Mouse (Mus musculus): ENCODE data around the gene Btf3l4. TPM values are rescaled to one million over a fixed set of nuclear protein-coding genes. Genes with fewer than 3 reads are reported as not detected.

Btf3l4 gene
- polyA plus RNA-seq, 1 experiment from 2014 or later, result 146 TPM

- H3K9me3 ChIP-seq (ENCODE audit: low read length), result no peaks in the 10 kb centered on the region
- H3K4me1 ChIP-seq (ENCODE audit: insufficient read depth, low read length), result peaks cover 25% of the 10 kb centered on the region
- H3K4me2 ChIP-seq (replicated peaks; ENCODE audit: low read depth, low read length), result no peak overlapping the region
- H3K36me3 ChIP-seq (ENCODE audit: insufficient read depth, low read length), result 0 out of 2 replicates have a peak, but pooled peaks cover 5% of the 10 kb centered on the region
- ATAC-seq (ENCODE audit: low FRiP score, low TSS enrichment), result no peak
- H3K27me3 ChIP-seq (ENCODE audit: insufficient read depth, low read length), result no peaks in the 10 kb centered on the region
- H3K4me3 ChIP-seq (ENCODE audit: low read length), result no peak overlapping the region
- 49% methylated on average over 5 of the region's 5 CpGs for WGBS
- H3K9ac ChIP-seq (replicated peaks; ENCODE audit: low read length), result no peak overlapping the region
- no peak overlapping the region; the same call in 1 of the 2 replicates for H3K27ac ChIP-seq (ENCODE audit: low read length)
Observed at GRCm38 (mm10) chr4:108845824-108846569, 12.6 kb upstream of the Btf3l4 start.

- H3K27me3 ChIP-seq (ENCODE audit: insufficient read depth, low read length), result no peaks in the 10 kb centered on the region
Observed at GRCm38 (mm10) chr4:108843336-108843735, 9.9 kb upstream of the Btf3l4 start.

DNA sequence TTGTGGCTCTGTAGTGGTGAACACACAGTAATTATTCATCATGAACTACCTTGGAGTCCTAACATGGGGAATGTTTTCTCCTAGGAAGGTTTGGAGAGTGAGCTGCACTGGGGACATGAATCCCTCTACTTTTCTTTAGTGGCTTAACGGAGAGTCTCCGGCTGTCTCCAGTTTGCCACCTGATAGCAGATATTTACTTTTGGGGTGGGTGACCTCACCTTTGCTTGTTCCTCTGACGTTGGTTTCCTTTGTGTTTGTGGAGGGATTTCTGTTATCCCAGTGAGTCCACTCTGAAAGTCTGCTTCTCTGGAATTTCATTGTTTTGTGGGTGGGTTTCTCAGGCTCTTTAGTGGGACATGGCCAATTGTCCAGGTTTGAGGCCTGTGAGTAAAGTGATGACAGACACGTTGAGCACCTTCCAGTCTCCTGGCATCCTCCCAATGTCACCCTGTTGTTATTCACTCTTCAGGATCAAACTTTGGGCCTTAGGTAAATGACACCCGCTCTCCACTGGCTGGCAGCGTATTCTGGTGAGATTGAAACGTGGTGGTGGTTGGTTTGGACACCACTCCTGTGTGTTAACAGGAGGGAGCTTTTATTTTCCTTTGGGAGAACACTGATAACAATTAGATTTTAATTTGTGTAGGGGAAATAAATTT lies 8.6 kb upstream of the Btf3l4 start:
- H3K36me3 ChIP-seq (ENCODE audit: insufficient read depth, low read length), result peaks cover 4% of the 10 kb centered on the region; the same call in 1 of the 2 replicates
- H3K4me3 ChIP-seq (ENCODE audit: low read length), result no peak overlapping the region
- ATAC-seq (ENCODE audit: low FRiP score, low TSS enrichment), result no peak
- WGBS, result 83% methylated on average over 7 of the region's 7 CpGs
- peaks cover 7% of the 10 kb centered on the region; the same call in 1 of the 2 replicates for H3K4me1 ChIP-seq (ENCODE audit: insufficient read depth, low read length)
- no peaks in the 10 kb centered on the region for H3K9me3 ChIP-seq (ENCODE audit: low read length)
- no peak overlapping the region for H3K4me2 ChIP-seq (replicated peaks; ENCODE audit: low read depth, low read length)
- H3K27me3 ChIP-seq (ENCODE audit: insufficient read depth, low read length), result no peaks in the 10 kb centered on the region
- no peak overlapping the region for H3K9ac ChIP-seq (replicated peaks; ENCODE audit: low read length)
- no peak overlapping the region for H3K27ac ChIP-seq (ENCODE audit: low read length)

More at GRCm38 (mm10) chr4:108843336-108843735, 9.9 kb upstream of the Btf3l4 start:
- Histone ChIP-seq H3K9ac (replicated peaks; ENCODE audit: low read length) (no peak overlapping the region), H3K36me3 (ENCODE audit: insufficient read depth, low read length) (peaks cover 4% of the 10 kb centered on the region; the same call in 1 of the 2 replicates), H3K4me3 (ENCODE audit: low read length) (no peak overlapping the region), H3K9me3 (ENCODE audit: low read length) (no peaks in the 10 kb centered on the region), H3K4me2 (replicated peaks; ENCODE audit: low read depth, low read length) (no peak overlapping the region), H3K27ac (ENCODE audit: low read length) (no peak overlapping the region), H3K4me1 (ENCODE audit: insufficient read depth, low read length) (peaks cover 9% of the 10 kb centered on the region; the same call in 1 of the 2 replicates)
- no peak for ATAC-seq (ENCODE audit: low FRiP score, low TSS enrichment)

DNA sequence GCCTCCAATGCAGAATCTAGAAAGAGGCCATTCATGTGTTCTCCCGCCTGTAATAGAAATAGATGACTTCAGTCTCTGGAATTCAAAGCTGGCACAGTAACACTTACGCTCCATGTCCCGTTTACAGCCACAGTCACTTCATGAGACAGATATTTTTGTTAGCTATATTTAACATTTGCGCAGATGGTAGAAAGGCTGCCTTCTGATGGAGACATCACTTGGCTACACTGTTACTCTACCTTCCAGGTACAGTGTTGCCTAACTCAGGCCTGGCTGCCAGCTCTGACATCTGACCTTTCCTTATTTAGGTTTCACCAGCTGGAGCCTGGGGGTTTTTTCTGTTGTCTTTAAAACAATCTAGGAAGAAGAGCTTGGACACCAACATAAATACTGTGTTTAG lies 4.6 kb upstream of the Btf3l4 start:
- Histone ChIP-seq H3K9me3 (ENCODE audit: low read length) (no peaks in the 10 kb centered on the region), H3K4me2 (replicated peaks; ENCODE audit: low read depth, low read length) (no peak overlapping the region), H3K27ac (ENCODE audit: low read length) (no peak overlapping the region), H3K36me3 (ENCODE audit: insufficient read depth, low read length) (peaks cover 4% of the 10 kb centered on the region; the same call in 1 of the 2 replicates), H3K4me1 (ENCODE audit: insufficient read depth, low read length) (peaks cover 10% of the 10 kb centered on the region), H3K4me3 (ENCODE audit: low read length) (no peak overlapping the region), H3K27me3 (ENCODE audit: insufficient read depth, low read length) (no peaks in the 10 kb centered on the region), H3K9ac (replicated peaks; ENCODE audit: low read length) (no peak overlapping the region)
- WGBS, result 86% methylated on average over 4 of the region's 4 CpGs
- ATAC-seq (ENCODE audit: low FRiP score, low TSS enrichment), result no peak

DNA sequence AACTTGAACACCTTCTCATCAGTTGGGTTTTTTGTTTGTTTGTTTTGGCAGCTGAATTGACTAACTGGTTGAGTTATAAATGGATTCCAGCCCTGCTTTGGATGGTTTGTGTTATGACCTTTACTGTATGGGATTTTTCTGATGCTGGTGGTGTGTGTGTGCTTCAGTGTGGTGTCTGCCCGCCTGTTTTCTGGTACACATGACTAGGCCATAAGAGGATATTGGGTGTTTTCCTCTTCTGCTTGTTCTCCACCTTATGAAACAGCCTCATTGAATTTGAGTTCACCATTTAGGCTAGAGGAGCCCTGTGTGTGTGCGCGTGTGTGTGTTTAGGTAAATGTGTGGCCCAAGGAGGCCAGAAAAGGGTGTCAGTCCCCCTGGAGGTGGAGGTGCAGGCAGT lies 2.1 kb upstream of the Btf3l4 start:
- Histone ChIP-seq H3K27me3 (ENCODE audit: insufficient read depth, low read length) (no peaks in the 10 kb centered on the region), H3K4me3 (ENCODE audit: low read length) (peak overlapping the region; percentile 92), H3K9me3 (ENCODE audit: low read length) (no peaks in the 10 kb centered on the region), H3K27ac (ENCODE audit: low read length) (peak overlapping the region; percentile 100), H3K9ac (replicated peaks; ENCODE audit: low read length) (peak overlapping the region; percentile 99), H3K4me1 (ENCODE audit: insufficient read depth, low read length) (peaks cover 24% of the 10 kb centered on the region), H3K36me3 (ENCODE audit: insufficient read depth, low read length) (peaks cover 4% of the 10 kb centered on the region; the same call in 1 of the 2 replicates), H3K4me2 (replicated peaks; ENCODE audit: low read depth, low read length) (peak overlapping the region; percentile 63)
- no peak for ATAC-seq (ENCODE audit: low FRiP score, low TSS enrichment)
- 43% methylated on average over 3 of the region's 3 CpGs for WGBS

- no peaks in the 10 kb centered on the region for H3K27me3 ChIP-seq (ENCODE audit: insufficient read depth, low read length)
- H3K4me1 ChIP-seq (ENCODE audit: insufficient read depth, low read length), result peaks cover 24% of the 10 kb centered on the region
- under 1% methylated on average over 15 of the region's 15 CpGs for WGBS
- H3K36me3 ChIP-seq (ENCODE audit: insufficient read depth, low read length), result peaks cover 3% of the 10 kb centered on the region; the same call in 1 of the 2 replicates
- H3K9me3 ChIP-seq (ENCODE audit: low read length), result no peaks in the 10 kb centered on the region
- peak overlapping the region; percentile 99 for H3K9ac ChIP-seq (replicated peaks; ENCODE audit: low read length)
- ATAC-seq (ENCODE audit: low FRiP score, low TSS enrichment), result no peak
- H3K27ac ChIP-seq (ENCODE audit: low read length), result peak overlapping the region; percentile 100
- H3K4me3 ChIP-seq (ENCODE audit: low read length), result peak overlapping the region; percentile 92
- peak overlapping the region; percentile 63 for H3K4me2 ChIP-seq (replicated peaks; ENCODE audit: low read depth, low read length)
Observed at GRCm38 (mm10) chr4:108834971-108835311, 1.5 kb upstream of the Btf3l4 start.

DNA sequence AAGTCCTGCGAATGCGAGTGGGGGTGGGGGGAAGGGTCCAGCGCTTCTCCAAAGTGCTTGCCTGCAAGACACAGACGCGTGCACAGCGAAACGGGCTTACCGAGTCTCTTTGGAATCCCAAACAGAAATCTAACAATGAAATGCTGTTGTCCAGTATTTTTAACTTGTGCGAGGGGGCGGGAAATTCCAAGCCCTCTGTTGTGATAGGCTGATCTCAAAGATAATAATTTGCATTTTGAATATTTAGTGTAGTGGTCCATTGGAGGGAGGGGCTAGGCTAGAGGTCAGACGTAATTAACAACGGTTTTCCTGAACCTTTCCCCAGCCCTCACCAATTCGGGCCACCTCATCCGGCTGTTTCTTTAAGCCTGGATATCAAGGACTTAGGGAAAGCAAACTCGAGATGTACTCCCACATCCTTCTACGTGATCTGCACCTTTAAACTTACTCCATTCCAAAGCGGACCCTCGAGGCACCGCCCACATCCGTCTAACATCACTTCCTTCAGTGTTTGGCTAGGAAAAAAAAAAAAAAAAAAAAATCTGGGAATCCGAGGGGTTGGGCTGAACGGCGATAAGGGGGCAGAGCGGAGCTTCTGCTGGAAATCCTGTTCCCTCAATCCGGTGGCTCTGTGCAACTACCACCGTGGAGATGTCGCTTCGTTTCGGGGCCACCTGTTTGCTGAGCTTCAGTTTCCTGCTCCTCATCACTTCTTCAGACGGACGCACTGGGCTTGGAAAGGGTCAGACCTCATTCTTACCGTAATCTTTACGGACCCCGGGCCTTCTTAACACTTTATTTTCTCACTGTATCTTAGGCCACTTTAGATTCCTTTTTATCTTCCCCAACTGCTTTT lies 929 bp upstream of the Btf3l4 start, which contains the start of gene Txndc12:
Txndc12 (plus strand) TSS at position 487 of the 856 bp plus-strand sequence.
- Histone ChIP-seq H3K9ac (replicated peaks; ENCODE audit: low read length) (peak within 1 kb of the TSS; percentile 99), H3K4me3 (ENCODE audit: low read length) (peak within 1 kb of the TSS; percentile 92), H3K9me3 (ENCODE audit: low read length) (no peaks in the 10 kb centered on the region), H3K4me1 (ENCODE audit: insufficient read depth, low read length) (peaks cover 24% of the 10 kb centered on the region), H3K27me3 (ENCODE audit: insufficient read depth, low read length) (no peaks in the 10 kb centered on the region), H3K4me2 (replicated peaks; ENCODE audit: low read depth, low read length) (peak within 1 kb of the TSS; percentile 63), H3K27ac (ENCODE audit: low read length) (peak within 1 kb of the TSS; percentile 100), H3K36me3 (ENCODE audit: insufficient read depth, low read length) (peaks cover 7% of the 10 kb centered on the region; the same call in 1 of the 2 replicates)
- under 1% methylated on average over 34 of the region's 34 CpGs for WGBS
- peak; percentile 84 for ATAC-seq (ENCODE audit: low FRiP score, low TSS enrichment)

- Histone ChIP-seq H3K27me3 (ENCODE audit: insufficient read depth, low read length) (no peaks in the 10 kb centered on the region), H3K4me3 (ENCODE audit: low read length) (peak overlapping the region; percentile 92), H3K4me1 (ENCODE audit: insufficient read depth, low read length) (peaks cover 24% of the 10 kb centered on the region), H3K9ac (replicated peaks; ENCODE audit: low read length) (peak overlapping the region; percentile 99), H3K27ac (ENCODE audit: low read length) (peak overlapping the region; percentile 100), H3K4me2 (replicated peaks; ENCODE audit: low read depth, low read length) (peak overlapping the region; percentile 63), H3K36me3 (ENCODE audit: insufficient read depth, low read length) (peaks cover 10% of the 10 kb centered on the region; the same call in 1 of the 2 replicates), H3K9me3 (ENCODE audit: low read length) (no peaks in the 10 kb centered on the region)
- ATAC-seq (ENCODE audit: low FRiP score, low TSS enrichment), result no peak
- WGBS, result 0% methylated on average over 6 of the region's 6 CpGs
Observed at GRCm38 (mm10) chr4:108833828-108834114, 357 bp upstream of the Btf3l4 start.

DNA sequence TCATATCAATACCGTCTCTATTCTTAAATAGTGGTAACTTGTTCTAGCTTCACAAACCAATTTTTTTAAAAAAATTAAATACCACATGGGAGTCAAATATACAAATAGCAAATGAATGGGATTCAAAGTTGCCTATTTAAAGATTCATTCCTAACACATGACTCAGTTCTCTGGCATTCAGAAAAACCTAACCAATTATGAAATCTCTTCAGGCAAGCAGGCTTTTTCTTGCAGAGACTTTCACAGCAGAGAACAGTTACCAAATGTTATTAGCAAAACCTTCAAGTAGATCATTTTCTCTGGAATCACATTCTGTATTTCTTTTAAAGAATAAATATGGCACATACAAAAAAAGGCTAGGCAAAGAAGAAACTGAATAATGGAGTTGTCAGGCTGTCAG lies 2.7 kb downstream of the Btf3l4 start:
- ATAC-seq (ENCODE audit: low FRiP score, low TSS enrichment), result no peak

More for the DNA sequence above, 2.7 kb downstream of the Btf3l4 start:
- no peak overlapping the region for H3K9ac ChIP-seq (replicated peaks; ENCODE audit: low read length)
- H3K27ac ChIP-seq (ENCODE audit: low read length), result no peak overlapping the region
- peaks cover 23% of the 10 kb centered on the region for H3K36me3 ChIP-seq (ENCODE audit: insufficient read depth, low read length)
- no peak overlapping the region for H3K4me3 ChIP-seq (ENCODE audit: low read length)
- H3K4me1 ChIP-seq (ENCODE audit: insufficient read depth, low read length), result peaks cover 19% of the 10 kb centered on the region
- no peaks in the 10 kb centered on the region for H3K27me3 ChIP-seq (ENCODE audit: insufficient read depth, low read length)
- WGBS, result 93% methylated on average over 1 of the region's 1 CpGs
- H3K4me2 ChIP-seq (replicated peaks; ENCODE audit: low read depth, low read length), result no peak overlapping the region
- H3K9me3 ChIP-seq (ENCODE audit: low read length), result no peaks in the 10 kb centered on the region
